Mouse (Mus musculus) kidney, adult 18-20 months (tissue): ENCODE results near the gene Gm10203.
"Not testable (repeated sequence)": the region's sequence is repeated elsewhere in the genome, so short reads cannot be mapped to it uniquely, and the experiment has no call there.

Experiments used
- DNase-seq: peaks from one replicate; pipeline ENCODE4 v3.0.0; 2021

The Gm10203 gene

DNA sequence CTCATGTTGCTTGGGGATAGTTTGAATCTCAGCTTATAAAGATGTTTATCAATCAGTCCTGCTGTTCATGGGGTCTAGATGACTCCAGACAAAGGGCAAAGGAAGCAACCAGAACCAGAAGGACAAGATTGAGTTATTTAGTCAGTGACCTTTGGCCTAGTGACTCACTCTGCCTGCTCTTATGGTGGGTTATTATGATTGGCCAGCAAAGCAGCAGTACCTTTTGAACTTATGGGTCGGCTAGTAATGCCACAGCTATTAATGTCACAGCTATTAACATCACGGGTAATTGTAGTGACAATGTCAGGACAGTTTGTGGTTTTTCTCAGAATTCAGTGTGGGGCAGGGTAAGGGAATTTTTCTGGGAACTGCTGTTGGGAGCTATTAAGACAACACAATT, 8.0 kb downstream of the Gm10203 start:
- DNase-seq = no peak

DNA sequence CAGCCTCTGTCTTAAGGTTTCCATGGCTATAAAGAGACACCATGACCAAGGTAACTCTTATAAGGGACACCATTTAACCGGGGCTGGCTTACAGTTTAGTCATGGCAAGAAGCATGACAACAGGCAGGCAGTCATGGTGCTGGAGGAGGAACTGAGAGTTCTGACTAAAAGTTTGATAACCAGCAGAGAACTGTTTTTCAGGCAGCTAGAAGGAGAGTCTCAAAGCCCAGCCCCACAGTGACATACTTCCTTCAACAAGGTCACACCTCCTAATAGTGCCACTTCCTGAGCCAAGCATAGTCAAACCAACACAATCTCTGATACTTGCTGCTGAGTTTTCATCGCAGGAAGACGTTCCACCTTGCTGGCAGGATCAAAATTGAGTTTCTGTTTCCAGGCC, 9.0 kb downstream of the Gm10203 start:
- no peak for DNase-seq

DNA sequence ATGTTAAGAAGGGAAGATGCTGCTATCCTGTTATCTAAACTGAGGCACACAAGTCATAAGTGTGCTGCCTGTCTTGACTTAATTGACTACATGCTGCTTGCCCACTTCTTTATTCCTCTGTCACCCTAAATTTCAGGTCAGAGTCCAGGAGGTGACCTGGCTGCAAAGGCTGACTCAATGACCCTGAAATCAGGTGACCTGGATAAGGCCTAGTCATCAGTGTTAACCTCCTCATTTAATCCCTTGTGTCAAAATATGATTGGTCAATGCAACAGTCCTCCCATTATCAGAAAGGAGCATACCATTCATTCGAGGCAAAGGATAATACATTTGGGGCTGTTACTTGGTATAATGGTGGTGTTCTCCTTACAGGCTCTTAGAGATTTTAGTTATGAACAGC, 9.5 kb downstream of the Gm10203 start, which contains the start of gene Etfbkmt:
Gene Etfbkmt (plus strand): TSS at position 379 of the 400 bp plus-strand sequence.
- DNase-seq = no peak

DNA sequence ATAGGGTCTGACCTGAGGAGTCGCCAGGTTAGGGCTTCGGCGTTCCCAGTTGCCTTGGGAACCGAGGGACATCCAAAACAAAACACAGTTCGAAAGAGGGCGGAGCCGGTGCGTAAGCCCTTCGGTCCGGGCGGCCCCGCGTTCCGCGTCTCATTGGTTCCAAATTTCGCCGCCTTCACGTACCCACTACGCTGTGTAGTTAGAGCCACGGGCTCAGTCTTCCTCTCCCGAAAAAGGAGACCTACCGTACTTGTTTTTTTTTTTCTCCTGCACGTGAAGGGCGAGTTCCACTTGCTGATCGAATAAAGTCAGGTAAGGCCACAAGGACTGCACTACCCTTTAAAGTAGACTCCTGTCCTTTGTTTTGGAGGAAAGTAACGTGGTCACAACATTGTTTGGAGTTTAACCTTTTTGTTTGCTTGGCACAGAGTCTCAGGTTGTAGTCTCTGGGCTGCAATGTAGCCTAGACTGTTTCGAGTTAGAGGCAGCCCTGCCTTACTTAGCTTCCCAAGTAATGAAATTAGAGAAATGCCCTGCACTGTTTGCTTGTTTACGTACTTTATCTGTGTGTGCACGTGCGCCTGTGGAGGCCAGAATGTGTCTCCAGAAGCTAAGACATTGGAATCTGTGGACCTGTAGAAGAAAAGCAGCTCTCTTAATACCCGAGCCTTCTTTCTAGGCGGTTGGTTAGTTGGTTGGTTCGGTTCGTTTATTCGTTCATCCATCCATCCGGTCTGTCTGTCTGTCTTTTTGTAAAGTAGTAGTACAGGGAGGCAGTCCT, 11.6 kb downstream of the Gm10203 start:
- DNase-seq = peak; percentile 89

DNA sequence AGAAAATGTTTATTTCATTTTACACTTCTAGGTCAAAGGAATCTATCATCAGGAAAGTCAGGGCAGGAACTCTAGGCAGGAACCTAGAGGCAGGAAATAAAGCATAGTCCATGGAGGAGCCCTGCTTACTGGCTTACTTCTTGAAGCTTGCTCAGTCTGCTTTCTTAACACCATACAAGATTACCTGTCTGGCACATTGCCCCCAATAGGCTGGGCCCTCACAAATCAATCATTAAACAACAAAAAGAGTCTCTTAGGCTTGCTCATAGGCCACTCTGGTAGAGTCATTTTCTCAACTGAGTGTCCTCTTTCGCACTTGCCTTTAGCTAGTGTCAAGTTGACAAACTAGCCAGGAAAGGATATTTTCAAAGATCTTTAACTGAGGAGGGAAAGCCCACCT, 15.2 kb downstream of the Gm10203 start:
- DNase-seq = no peak

DNA sequence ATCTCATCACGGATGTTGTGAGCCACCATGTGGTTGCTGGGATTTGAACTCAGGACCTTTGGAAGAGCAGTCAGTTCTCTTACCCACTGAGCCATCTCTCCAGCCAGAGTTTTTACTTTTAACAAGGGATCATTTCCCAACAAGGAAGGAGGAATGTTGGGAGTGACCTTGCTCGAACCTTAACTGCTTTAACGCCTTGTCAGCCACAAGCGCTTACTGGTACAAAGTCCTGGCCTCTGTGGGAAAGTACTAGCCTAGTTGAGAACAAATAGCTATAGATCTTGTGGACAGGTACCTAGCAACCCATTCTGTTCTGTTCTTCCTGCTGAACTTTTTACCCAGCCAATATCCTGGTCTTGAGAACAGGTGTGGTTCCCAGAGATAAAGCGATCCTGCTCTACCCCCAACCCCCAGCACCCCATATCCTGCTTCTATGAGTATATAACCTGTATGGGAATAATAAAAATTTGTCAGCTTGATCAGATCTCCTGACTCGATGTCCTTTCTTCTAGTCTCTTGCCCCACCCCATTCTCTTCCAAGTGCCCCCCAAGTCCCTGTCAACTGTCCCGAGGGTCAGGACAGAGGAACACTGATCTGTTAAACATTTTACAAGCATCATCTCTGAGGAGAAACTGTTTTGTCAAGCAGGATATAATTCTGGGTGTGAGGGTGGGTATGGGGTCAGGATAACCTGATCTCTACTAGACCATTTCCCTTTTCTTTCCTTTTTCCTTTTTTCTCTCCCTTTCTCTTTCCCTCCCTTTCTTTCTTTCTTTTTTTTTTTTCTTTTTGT, 18.7 kb downstream of the Gm10203 start:
- peak; percentile 40 for DNase-seq

DNA sequence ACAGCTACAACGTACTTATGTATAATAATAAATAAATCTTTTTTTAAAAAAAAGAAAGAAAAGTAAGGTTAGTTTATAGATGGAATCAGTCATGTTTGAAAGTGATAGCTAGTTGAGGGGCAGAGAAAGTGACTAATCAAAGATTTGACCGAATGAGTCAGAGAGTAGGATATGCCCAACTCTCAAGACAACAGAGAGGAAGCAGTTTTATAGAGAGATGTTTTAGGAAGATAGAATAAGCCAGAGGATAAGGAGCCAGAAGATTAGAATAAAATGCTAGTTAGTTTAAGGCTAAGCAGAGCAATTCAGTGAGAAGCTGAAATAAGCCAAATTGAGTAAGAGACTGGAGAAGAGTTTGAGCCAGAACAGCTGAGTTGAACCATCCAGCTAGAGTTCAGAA, 22.1 kb downstream of the Gm10203 start:
- DNase-seq = no peak

DNA sequence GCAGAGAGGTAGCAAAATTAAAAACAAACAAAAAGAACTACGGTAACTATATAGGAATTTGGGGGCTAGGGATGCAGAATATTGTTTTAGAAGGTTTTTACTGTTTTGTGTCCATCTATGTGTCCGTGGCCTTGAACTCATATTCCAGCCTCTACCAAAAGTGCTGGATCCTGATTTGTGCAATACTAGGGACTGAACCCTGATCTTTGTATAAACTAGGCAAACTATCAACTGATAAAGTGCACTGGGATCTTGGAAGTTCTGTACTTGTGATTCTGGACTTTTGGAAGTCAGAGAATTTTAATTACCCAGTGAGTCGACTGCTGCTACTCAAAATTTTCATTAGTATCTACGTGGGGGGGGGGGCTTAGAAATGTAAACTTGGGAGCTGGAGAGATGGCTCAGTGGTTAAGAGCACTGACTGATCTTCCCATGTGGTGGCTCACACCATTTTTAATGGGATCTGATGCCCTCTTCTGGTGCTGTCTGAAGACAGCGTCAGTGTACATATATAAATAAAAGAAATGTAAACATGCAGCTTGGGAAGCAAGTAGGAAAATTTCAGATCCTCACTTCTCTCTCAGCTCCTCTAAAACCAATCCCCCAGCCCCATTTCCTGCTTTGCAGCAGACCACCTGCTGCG, 23.6 kb downstream of the Gm10203 start:
- DNase-seq = no peak

DNA sequence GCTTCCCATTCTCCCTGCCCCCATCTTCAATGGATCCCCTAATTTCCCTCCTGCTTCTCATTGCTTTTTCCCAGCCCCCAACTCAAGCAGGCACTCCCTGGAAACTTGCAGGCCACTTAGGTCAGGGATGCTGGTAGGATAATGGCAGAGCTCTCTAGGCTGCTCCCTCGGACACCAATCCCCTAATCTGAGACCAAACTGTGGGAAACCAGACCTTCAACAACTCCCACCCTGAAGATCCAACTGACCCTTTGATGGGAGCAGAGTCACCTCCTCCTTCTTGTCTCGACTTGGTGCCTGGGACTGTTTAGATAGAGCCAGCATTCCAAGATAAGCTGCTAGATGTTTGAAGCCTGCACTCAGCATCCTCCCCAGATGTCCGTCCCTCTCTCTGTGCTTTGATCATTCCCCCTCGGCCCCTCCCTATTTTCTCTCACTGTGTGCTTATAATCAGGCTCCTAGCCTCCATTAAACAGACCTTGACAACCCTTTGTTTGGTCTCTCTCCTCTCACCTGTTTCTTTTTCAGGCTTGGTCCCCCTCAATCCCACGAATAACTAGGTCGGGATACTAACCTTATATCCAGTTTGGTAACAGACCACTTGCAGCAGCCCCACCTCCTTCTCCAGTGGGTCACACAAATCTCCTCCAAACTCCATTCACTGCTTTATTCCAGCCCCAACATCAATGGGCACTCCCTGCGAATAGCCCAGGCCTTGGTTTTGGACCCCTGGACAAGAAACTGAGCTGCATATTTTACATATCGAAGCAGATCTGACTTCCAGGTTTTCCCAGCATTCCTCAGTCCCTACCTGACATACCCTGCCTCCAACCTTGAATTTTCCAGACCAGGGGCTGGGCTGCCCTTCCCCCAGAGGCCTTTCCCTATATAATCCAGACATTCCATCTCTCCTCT, 24.4 kb downstream of the Gm10203 start:
- DNase-seq = no peak

DNA sequence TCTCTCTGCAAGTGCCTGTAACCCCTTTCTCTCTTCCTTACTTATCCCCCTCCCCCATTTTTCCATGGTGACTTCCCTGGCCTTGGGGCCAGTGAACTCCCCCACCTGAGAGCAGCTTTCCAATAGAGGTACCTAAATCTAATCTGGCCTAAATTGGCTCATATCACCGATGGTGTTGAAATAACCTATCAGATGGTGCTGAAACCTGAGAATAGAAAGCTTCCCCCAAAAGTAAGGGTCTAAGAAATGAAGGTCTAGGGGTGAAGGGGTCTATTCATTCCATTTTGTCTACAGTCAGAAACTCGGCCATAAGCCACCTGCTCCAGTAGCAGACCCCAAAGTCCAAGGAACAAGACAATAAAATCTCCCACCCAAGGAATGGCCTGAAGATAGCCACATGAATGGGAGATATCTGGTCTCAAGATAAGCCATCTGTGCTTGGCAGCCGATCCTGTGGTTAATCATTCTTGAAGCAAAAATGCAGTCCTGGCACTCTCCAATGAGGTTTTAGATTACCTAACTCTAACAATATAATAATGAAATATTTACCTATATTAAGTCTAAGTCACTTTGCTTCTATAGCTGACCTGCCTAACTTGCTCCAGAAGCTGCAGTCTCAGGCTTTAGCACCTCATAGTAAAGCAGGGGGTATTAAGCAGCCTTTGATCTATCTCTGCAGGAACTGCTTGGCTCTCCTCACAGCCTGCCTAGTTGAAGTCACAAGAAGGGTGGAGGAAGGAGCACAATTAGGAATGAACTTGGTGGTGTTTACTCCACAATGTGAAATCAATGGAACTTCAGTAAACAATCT, 25.3 kb downstream of the Gm10203 start:
- DNase-seq = peak; percentile 44

DNA sequence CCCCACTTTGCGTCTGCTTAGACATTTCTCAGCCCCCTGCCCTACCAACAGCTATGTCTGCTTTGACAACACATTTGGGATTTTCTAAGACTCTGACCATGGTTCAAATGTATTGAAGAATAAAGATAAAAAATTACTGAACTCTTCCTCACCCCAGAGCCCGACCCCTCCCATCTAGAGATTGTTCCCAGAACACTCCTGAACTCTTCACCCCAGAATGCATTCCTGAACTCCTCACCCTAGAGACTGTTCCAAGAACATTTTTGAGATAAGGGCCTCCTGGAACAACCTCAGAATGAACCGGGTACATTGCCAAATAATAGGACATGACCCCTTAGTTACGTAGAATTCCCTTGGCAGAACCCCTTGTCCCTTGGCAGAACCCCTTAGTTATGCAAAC, 37.1 kb downstream of the Gm10203 start:
- not testable (repeated sequence) for DNase-seq

DNA sequence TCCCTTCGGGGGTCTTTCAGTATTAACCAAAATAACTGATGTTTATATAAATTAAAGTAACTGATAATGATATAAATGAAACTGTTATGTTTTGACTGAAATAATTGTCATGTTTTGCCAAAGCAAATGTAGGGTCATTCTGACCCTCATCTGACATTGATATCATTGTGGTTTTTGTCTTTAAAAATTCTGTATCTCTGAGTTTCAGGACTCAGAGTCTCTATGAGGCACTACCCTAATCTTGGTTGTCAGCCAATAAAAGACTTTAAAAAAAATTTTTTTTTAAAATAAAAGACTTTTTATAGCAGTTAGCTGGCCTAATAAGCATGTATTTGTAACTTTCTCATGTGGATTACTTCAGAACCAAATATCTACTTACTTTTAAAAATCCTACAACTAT, 37.7 kb downstream of the Gm10203 start:
- no peak for DNase-seq

DNA sequence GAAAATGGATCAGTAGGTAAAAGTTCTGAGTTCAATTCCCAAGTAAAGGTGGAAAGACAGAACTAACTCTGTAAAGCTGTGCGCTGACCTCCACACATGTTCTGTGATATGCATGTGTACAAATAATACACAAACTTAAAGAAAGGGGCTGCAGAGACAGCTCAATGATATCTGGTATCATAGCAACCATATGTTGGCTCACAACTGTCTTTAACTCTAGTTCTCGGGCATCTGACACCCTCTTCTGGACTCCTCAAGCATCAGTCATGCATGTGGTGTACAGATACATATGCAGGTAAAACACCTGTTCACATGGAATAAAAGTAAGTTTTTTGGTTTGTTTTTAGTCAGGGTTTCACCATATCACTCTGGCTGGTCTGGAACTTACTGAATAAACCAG, 38.5 kb downstream of the Gm10203 start:
- no peak for DNase-seq

DNA sequence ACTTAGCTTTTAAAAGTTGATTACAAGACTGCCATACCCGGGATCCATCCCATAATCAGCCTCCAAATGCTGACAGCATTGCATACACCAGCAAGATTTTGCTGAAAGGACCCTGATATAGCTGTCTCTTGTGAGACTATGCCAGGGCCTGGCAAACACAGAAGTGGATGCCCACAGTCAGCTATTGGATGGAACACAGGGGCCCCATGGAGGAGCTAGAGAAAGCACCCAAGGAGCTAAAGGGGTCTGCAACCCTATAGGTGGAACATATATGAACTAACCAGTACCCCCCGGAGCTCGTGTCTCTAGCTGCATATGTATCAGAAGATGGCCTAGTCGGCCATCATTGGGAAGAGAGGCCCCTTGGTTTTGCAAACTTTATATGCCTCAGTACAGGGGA, 40.0 kb downstream of the Gm10203 start:
- not testable (repeated sequence) for DNase-seq

DNA sequence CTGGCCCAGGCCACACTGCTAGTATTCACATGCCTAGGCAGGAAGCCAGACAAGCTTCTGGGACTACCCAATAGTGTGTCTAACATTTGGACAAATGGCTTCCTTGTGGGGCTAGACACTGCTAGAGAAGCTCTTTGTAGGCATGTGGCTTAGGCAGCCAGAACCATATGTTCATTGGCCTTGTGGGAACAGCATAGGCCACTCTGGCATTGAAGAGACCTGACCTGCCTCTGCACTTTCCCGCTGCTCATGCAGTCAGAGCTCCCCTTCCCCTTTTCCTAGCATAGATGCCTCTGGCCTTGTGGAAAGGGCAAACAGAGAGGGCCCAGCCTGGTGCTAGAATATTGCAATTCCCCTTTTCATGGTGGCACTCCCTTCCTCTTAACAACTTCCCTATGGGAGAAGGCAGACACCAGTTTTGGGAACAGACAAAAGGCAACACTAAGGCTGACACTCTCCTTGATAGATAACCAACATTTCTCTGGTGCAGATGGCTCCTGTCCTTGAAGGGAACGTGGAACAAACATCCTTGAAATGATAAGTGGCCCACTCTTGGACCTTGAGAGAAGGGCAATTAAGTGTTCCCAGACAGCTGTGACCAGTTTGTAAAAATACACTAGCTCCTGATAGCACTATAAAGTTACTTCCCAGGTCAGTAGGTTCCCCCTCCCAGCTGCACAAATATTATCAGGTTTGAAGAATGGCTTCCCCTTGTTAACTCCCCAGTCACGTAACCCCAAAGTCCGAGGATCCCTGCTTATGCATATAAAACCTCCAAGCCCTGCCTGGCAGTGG, 44.1 kb downstream of the Gm10203 start:
- DNase-seq = no peak

DNA sequence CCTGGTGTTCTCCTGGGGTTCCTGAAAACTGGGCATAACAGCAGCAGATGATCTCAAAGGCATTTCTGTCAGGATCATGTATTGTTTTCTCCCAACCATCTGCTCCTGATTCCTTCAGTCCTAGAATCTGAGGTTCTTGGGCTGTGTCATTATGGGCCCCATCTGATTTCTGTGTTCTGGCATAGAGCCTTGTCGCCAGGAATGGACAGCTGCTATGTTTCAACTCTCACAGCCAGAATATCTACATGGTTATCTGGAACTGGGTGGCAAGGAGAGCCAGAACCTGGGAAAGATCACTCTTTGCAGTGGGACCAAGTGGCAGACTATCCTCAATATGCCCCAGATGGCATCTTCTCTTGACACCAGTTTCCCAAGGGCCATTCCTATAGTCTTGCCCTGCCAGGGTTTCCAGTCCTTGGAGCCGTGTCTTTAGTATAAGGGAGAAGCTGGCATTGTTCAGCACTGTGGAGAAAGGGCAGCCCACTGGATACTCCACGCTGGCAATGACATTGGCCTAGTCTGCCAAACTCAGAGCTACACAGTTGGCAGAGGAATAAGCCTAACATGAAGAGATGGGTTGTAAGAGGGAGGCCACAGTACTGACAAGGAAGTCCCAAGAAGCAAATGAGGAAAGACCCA, 45.1 kb downstream of the Gm10203 start:
- no peak for DNase-seq

DNA sequence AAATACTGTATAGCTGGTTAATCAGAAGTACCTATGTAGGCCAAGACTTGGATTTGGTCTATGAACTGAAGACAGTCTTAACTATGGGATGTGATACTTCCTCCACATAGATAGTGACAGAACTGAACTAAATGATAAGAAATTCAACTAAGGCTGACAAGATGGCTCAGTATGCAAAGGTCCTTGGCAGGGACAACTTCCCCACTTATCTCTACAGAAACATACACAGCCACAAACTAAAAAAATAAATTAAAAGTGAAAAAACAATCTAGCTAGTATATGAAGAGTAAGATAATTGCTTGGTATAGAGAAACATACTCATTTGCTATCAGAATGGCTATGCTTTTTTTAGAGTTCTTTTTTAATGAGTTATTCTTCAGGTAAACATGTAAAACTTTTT, 49.1 kb downstream of the Gm10203 start:
- no peak for DNase-seq
